Mouse (Mus musculus): ENCODE data around the gene Hacd3. TPM values are rescaled to one million over a fixed set of nuclear protein-coding genes. Genes with fewer than 3 reads are reported as not detected.
"Not testable (repeated sequence)": the region's sequence is repeated elsewhere in the genome, so short reads cannot be mapped to it uniquely, and the experiment has no call there.

The Hacd3 gene
- 182 and 194 TPM in 2 replicates for polyA plus RNA-seq (2015; fragmentation: Nextera tagmentation; extraction: Ambion mirVana)

DNA sequence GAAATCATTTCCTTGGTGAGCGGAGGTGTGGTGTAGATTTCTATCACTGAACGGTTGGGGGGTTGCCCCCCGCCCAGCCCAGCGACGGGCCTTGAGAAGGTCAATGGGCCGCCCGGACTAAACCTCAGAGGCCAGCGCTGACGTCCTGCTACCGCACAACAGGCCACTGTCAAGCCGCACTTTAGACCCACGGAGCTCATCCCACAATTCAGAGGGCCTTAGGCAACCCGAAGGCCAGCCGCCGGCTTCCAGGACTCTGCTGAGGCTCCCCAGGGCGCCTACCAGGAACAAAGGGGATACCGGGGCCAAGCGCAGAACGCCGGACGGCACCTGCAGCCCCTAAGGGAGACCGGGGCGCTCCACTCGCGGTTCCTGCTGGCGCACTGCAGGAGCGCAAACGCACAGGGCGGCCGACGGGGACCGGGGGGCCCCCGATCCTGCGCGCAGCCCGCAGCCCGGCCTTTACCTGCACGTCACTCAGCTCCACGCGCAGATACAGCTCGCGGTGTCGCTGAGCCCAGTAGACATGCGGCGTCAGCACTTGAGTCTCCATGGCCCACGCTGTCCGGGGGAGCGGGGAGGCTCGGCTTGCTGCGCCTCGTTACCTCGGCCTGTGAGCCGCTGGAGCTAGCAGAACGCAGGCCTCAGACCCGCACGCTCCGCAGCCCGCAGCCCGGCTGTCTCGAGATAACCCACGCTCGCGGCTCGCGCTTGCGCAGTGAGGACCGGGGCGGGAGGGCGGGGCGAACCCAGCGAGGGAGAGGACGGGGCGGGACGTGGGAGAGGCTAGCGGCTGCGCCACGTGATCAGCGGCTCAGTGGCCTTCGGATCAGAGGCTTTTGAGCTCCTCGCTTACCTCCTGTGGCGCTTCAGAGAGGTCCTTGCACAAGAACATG lies at the start of gene Hacd3:
Gene Hacd3 (minus strand): TSS at position 703 of the 896 bp plus-strand sequence.
- under 1% methylated on average over 81 of the region's 81 CpGs for WGBS
- Histone ChIP-seq H3K27me3 (no peaks in the 10 kb centered on the region), H3K4me2 (replicated peaks) (peak within 1 kb of the TSS; percentile 52), H3K4me3 (peak within 1 kb of the TSS; percentile 67), H3K9ac (replicated peaks) (peak within 1 kb of the TSS; percentile 92), H3K9me3 (no peaks in the 10 kb centered on the region), H3K27ac (replicated peaks) (peak within 1 kb of the TSS; percentile 89), H3K4me1 (peaks cover 51% of the 10 kb centered on the region), H3K36me3 (no peaks in the 10 kb centered on the region)
- peak; percentile 95 for ATAC-seq (replicated peaks)

DNA sequence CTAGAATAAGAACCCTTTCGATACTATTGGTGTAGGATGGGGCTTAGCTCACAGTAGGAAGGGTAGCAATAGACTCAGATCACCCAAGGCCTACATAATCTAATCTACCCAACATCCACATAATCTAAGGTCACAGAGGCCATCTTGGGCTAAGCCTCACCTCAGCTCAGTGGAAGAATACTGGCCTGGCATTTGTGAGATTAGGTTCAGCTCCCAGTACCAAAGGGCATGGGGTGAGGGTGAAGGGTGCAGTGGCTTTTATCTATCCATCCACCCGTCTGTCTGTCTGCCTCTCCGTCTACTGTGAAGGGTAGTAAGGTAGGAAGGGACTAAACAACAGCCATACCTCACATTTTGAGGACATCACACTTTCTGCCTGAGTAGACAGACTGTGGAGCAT lies 49.1 kb upstream of the Hacd3 start:
- no peak for ATAC-seq (replicated peaks)
- WGBS, result 91% methylated on average over 3 of the region's 3 CpGs
- Histone ChIP-seq H3K27me3 (no peaks in the 10 kb centered on the region), H3K9me3 (no peaks in the 10 kb centered on the region), H3K36me3 (peaks cover 62% of the 10 kb centered on the region), H3K4me1 (no peaks in the 10 kb centered on the region), H3K4me2 (replicated peaks) (no peak overlapping the region), H3K9ac (replicated peaks) (no peak overlapping the region), H3K4me3 (no peak overlapping the region), H3K27ac (replicated peaks) (no peak overlapping the region)

DNA sequence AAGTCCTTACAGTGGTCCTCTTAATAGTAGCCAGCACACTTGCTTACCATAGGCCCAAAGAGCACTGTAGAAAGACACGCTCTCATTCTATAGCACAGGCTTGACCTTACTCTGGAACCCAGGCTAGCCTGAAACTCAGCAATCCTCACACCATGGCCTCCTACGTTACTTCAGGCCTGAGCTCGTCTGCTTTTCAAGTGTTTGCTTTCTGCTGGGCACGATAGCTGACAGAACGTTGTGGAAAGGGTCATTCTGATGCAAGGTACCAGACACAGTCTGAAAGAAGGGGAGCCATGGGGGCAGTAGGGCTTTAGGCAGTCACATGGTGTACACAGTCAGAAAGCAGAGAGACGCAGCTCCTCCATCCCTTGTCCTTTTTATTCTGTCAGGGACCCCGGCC lies 42.8 kb upstream of the Hacd3 start:
- no peak for ATAC-seq (replicated peaks)
- peaks cover 76% of the 10 kb centered on the region for H3K36me3 ChIP-seq
- H3K9ac ChIP-seq (replicated peaks), result no peak overlapping the region

DNA sequence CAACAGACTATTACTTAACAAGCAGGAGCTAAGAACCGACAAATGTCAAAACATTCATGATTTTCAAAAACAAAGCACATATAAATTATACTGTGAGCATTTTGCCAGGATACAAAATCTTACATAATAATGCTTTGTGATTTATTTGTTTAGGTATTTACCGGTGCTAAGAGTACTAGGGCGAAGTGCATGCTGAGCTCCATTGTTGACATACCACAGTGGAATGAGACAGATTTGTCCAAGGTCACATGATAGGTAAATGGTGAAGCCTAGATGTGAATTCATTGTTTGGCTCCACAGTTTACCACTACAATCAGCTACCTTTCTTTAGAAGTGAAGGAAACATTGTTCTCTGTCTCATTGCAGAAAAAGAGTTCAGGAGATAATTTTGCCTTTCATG lies 29.5 kb upstream of the Hacd3 start:
- Histone ChIP-seq H3K4me1 (no peaks in the 10 kb centered on the region), H3K9ac (replicated peaks) (no peak overlapping the region), H3K36me3 (peaks cover 84% of the 10 kb centered on the region), H3K9me3 (no peaks in the 10 kb centered on the region), H3K4me3 (no peak overlapping the region), H3K27me3 (no peaks in the 10 kb centered on the region), H3K4me2 (replicated peaks) (no peak overlapping the region), H3K27ac (replicated peaks) (no peak overlapping the region)
- 98% methylated on average over 3 of the region's 3 CpGs for WGBS
- ATAC-seq (replicated peaks), result no peak

More for the DNA sequence above, 42.8 kb upstream of the Hacd3 start:
- 91% methylated on average over 7 of the region's 7 CpGs for WGBS
- Histone ChIP-seq H3K27me3 (no peaks in the 10 kb centered on the region), H3K4me2 (replicated peaks) (no peak overlapping the region), H3K4me3 (no peak overlapping the region), H3K9me3 (no peaks in the 10 kb centered on the region), H3K4me1 (no peaks in the 10 kb centered on the region), H3K27ac (replicated peaks) (no peak overlapping the region)

DNA sequence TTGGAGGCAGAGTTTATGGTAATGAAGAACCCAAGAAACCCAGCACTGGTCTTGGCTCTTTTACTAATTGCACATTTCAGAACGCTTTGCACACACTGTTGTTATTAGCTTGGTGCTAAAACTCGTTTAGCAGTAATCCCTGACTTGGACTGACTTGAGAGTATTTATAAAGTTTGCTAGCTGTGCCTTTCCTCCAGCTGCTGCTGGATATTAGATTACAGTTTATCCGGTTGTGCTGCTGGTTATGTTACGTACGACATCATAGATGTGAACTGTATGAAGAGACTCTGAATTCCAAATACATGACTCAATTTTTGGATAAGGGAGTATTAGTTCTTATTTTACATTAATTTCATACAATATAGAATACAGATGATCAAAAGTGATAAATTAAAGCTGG lies 27.9 kb upstream of the Hacd3 start:
- no peak overlapping the region for H3K4me3 ChIP-seq
- WGBS, result 96% methylated on average over 5 of the region's 5 CpGs

DNA sequence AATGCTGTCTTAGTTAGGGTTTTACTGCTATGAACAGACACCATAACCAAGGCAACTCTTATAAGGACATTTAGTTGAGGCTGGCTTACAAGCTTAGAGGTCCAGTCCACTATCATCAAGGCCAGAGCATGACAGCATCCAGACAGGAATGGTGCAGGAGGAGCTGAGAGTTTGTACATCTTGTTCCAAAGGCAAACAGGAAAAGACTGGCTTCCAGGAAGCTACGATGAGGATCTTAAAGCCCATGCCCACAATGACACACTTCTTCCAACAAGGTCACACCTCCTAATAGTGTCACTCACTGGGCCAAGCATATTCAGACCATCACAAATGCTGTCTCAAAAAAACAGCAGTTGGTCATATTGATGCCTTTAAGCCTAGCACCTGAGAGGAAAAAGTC lies 25.5 kb upstream of the Hacd3 start:
- no peaks in the 10 kb centered on the region for H3K27me3 ChIP-seq
- peaks cover 80% of the 10 kb centered on the region for H3K36me3 ChIP-seq
- no peak overlapping the region for H3K4me3 ChIP-seq
- H3K4me2 ChIP-seq (replicated peaks), result no peak overlapping the region
- ATAC-seq (replicated peaks), result no peak
- no peak overlapping the region for H3K27ac ChIP-seq (replicated peaks)
- no peak overlapping the region for H3K9ac ChIP-seq (replicated peaks)
- no peaks in the 10 kb centered on the region for H3K4me1 ChIP-seq
- WGBS, result 95% methylated on average over 1 of the region's 1 CpGs
- H3K9me3 ChIP-seq, result no peaks in the 10 kb centered on the region

More for the DNA sequence above, 27.9 kb upstream of the Hacd3 start:
- Histone ChIP-seq H3K36me3 (peaks cover 84% of the 10 kb centered on the region), H3K4me2 (replicated peaks) (no peak overlapping the region), H3K27me3 (no peaks in the 10 kb centered on the region), H3K9me3 (no peaks in the 10 kb centered on the region), H3K4me1 (no peaks in the 10 kb centered on the region), H3K9ac (replicated peaks) (no peak overlapping the region), H3K27ac (replicated peaks) (no peak overlapping the region)
- ATAC-seq (replicated peaks), result no peak

DNA sequence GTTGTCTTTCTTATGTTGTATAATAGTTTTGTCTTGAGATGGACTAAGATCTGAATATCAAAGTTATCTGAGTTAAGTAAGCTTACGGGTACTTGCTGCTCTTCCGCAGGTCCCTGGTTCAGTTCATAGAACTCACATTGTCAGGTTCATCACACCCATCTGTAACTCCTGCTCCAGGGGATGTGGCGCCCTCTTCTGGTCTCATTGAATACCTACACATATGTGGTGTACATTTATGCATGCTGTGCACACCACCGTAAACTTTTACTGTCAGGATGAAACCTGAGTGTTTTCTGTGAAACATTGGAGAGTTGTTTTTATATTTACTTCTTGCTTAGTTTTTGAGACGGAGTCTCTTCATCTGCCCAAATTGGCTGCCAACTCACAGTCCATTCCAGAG lies 19.9 kb upstream of the Hacd3 start:
- no peak overlapping the region for H3K4me2 ChIP-seq (replicated peaks)
- no peak overlapping the region for H3K27ac ChIP-seq (replicated peaks)
- no peak for ATAC-seq (replicated peaks)
- no peak overlapping the region for H3K4me3 ChIP-seq
- no peaks in the 10 kb centered on the region for H3K9me3 ChIP-seq
- H3K4me1 ChIP-seq, result no peaks in the 10 kb centered on the region
- H3K27me3 ChIP-seq, result no peaks in the 10 kb centered on the region
- no peak overlapping the region for H3K9ac ChIP-seq (replicated peaks)
- peaks cover 80% of the 10 kb centered on the region for H3K36me3 ChIP-seq
- 94% methylated on average over 5 of the region's 5 CpGs for WGBS

DNA sequence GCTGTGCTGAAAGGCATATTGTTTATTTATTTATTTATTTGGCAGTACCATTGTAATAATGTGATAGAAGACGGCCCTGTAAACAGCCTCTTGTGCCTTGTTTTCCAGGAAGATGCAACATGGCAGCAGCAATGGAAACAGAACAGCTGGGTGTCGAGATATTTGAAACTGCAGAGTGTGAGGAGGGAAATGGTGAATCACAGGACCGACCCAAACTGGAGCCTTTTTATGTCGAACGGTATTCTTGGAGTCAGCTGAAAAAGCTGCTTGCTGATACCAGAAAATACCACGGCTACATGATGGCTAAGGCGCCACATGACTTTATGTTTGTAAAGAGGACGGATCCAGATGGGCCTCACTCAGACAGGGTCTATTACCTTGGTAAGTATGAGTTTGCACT lies 15.4 kb upstream of the Hacd3 start:
- 86% methylated on average over 8 of the region's 8 CpGs for WGBS

DNA sequence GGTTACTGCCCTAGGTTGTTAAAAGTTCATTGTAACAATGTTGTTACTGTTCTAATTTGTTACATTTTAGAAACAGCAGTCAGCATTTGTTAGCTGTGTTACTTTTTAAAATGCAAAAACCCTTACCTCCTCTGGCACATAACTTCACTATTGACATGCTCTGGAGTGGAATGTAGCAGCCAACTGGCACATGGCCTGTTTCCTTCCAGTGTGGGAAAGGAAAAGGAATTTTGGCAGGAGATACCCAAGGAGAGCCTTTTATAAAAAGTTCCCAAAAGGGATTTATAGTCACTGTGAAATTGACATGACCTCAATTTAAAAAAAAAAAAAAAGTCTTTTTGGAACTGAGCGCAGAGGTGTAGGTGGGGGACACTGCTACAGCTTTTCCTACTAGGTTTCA lies 15.0 kb upstream of the Hacd3 start:
- no peak for ATAC-seq (replicated peaks)
- Histone ChIP-seq H3K4me3 (no peak overlapping the region), H3K4me1 (peaks cover 16% of the 10 kb centered on the region), H3K9ac (replicated peaks) (no peak overlapping the region), H3K4me2 (replicated peaks) (no peak overlapping the region), H3K9me3 (no peaks in the 10 kb centered on the region), H3K27ac (replicated peaks) (no peak overlapping the region), H3K27me3 (no peaks in the 10 kb centered on the region), H3K36me3 (peaks cover 45% of the 10 kb centered on the region)
- 72% methylated on average over 1 of the region's 1 CpGs for WGBS

More for the DNA sequence above, 15.4 kb upstream of the Hacd3 start:
- H3K9me3 ChIP-seq, result no peaks in the 10 kb centered on the region
- no peak overlapping the region for H3K9ac ChIP-seq (replicated peaks)
- peaks cover 47% of the 10 kb centered on the region for H3K36me3 ChIP-seq
- peaks cover 15% of the 10 kb centered on the region for H3K4me1 ChIP-seq
- H3K4me2 ChIP-seq (replicated peaks), result no peak overlapping the region
- H3K4me3 ChIP-seq, result no peak overlapping the region
- ATAC-seq (replicated peaks), result no peak
- no peaks in the 10 kb centered on the region for H3K27me3 ChIP-seq
- no peak overlapping the region for H3K27ac ChIP-seq (replicated peaks)

DNA sequence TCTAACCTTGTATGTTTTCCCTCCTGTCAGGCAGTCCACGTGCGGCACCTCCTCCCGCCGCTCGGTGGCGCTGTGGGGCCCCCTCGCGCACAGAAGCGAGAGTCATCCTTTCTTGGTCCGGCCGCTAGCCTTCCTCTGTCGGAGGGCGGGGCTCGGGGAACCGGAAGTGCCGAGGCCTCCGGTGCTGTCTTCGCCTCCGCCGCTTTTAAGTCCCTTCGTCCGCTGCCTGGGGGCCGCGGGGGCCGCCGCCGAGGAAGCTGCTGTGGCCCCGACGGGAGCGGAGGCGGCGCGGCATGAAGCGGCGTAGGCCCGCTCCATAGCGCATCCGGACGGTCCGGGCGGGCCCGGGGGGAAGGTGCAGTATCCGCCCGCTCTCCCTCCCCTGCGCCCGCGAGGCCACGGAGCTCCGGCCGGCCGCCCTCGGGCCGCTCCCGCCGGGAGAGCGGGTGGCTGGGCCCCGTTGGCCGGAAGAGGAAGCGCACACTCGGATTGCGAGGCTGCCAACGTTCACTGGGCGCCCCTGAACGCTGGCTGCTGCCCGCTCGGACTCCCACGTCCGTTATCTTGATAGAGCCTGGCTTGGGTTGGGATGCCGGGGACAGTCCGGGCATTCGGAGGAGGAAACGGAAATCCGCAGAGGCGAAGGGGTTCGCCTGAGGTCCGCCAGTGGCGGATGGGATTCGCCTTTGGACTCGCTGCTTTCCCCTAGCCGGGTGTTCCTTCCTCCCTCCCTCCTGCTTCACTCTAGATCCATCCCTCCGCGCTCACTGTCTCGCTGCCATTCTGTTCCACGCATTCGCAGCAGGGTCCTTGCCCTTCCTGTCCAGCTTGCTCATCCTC lies 11.0 kb upstream of the Hacd3 start, which contains the start of gene Dpp8:
Gene Dpp8 (plus strand): TSS at position 146 of the 840 bp plus-strand sequence.
- under 1% methylated on average over 79 of the region's 85 CpGs for WGBS

DNA sequence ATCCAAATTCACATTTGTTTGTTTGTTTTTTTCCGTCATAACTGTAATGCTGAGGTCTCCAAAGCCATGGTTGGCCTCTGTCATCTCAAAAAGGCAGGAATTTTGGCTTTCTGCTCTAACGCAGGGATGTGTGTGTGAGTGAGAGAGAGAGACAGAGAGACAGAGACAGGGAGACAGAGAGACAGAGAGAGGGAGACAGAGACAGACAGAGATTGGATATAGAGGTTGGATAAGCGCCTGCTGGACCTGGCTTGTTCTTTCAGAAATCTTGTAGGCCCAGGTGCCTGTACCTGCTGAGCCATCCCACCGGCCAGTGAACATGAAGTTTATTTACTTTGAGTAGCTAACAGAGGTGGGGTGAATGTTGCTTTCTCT lies 10.4 kb upstream of the Hacd3 start:
- H3K36me3 ChIP-seq, result peaks cover 5% of the 10 kb centered on the region
- no peak overlapping the region; the same call in 1 of the 2 replicates for H3K4me2 ChIP-seq (replicated peaks)
- 35% methylated on average over 4 of the region's 4 CpGs for WGBS
- ATAC-seq (replicated peaks), result no peak; the same call in 1 of the 2 replicates
- H3K27ac ChIP-seq (replicated peaks), result no peak overlapping the region
- H3K9ac ChIP-seq (replicated peaks), result no peak overlapping the region
- H3K9me3 ChIP-seq, result no peaks in the 10 kb centered on the region
- peak overlapping the region; percentile 95 for H3K4me3 ChIP-seq
- H3K4me1 ChIP-seq, result peaks cover 16% of the 10 kb centered on the region
- H3K27me3 ChIP-seq, result no peaks in the 10 kb centered on the region

More for the DNA sequence above, 11.0 kb upstream of the Hacd3 start, which contains the start of gene Dpp8:
- Histone ChIP-seq H3K4me3 (peak within 1 kb of the TSS; percentile 95), H3K4me1 (peaks cover 16% of the 10 kb centered on the region), H3K27ac (replicated peaks) (peak within 1 kb of the TSS; percentile 87), H3K9ac (replicated peaks) (peak within 1 kb of the TSS; percentile 98), H3K9me3 (no peaks in the 10 kb centered on the region), H3K4me2 (replicated peaks) (peak within 1 kb of the TSS; percentile 62), H3K36me3 (peaks cover 11% of the 10 kb centered on the region), H3K27me3 (no peaks in the 10 kb centered on the region)
- peak; percentile 95 for ATAC-seq (replicated peaks)

DNA sequence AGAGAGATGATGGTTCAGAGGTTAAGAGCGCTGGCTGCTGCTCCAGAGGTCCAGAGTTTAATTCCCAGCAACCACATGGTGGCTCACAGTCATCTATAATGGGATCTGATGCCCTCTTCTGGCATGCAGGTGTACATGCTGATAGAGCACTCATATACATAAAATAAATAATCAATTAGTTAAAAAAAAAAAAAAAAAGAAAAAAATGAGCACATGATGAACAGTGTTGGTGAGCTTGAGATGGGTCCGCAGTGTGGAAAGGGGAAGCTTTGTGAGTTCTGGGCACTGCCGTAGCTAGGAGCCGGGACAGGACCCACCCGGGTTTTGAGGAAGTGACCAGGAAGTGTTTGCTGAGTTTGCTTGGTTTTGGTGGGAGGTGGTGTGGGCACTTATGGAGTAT lies 9.9 kb upstream of the Hacd3 start:
- H3K36me3 ChIP-seq; H3K9ac ChIP-seq (replicated peaks); H3K27me3 ChIP-seq; H3K9me3 ChIP-seq; H3K27ac ChIP-seq (replicated peaks); H3K4me3 ChIP-seq; H3K4me2 ChIP-seq (replicated peaks); ATAC-seq (replicated peaks): not testable (repeated sequence)
- 81% methylated on average over 5 of the region's 5 CpGs for WGBS
- H3K4me1 ChIP-seq, result peaks cover 16% of the 10 kb centered on the region

All from forebrain, embryonic 15.5 days (tissue).